Mouse (Mus musculus): ENCODE results near the gene Daam2. TPM values are rescaled to one million over a fixed set of nuclear protein-coding genes. Genes with fewer than 3 reads are reported as not detected.

The Daam2 gene
- polyA plus RNA-seq, 1 experiment from 2014 or later: 4.7 TPM

DNA sequence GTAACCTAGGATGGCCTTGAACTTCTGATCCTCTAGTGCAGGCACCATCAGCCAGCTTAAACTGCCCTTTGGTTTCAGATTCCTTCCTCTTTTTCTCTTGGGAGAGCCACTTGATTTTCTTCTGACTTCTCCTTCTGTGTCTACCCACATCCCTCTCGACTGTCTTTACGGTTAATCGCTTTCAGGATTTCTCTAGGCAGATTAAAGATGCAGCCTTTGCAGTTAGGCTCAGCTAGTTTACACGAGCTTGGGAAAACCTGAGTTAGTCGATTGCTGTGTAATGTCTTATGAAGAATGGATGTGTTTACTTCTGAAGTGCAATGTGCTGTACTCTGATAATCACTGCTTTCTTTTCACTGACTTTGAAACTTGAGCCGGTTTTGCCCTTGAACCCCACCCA lies 127.5 kb downstream of the Daam2 start:
- H3K9me3 ChIP-seq (replicated peaks; ENCODE audit: low read length): no peaks in the 10 kb centered on the region
- no peak overlapping the region for H3K27ac ChIP-seq
- DNase-seq (ENCODE audit: low spot score): no peak
- TF ChIP-seq CTCF (IDR thresholded peaks at IDR 0.05; ENCODE audit: low read depth): no peak
- no peak overlapping the region for H3K4me2 ChIP-seq (ENCODE audit: low read length)
- H3K4me1 ChIP-seq (replicated peaks; ENCODE audit: insufficient read depth, low read length): 0 out of 2 replicates have a peak, but pooled peaks cover 6% of the 10 kb centered on the region
- no peak overlapping the region for H3K9ac ChIP-seq (ENCODE audit: low read depth, low read length)
- peaks cover 21% of the 10 kb centered on the region for H3K36me3 ChIP-seq (ENCODE audit: insufficient read depth, low read length)
- ATAC-seq (replicated peaks; ENCODE audit: low FRiP score, low read depth): no peak
- H3K4me3 ChIP-seq (replicated peaks; ENCODE audit: low read depth, low read length): no peak overlapping the region
- H3K27me3 ChIP-seq (ENCODE audit: insufficient read depth, low read length): no peaks in the 10 kb centered on the region
- WGBS: 67% methylated on average over 6 of the region's 6 CpGs

DNA sequence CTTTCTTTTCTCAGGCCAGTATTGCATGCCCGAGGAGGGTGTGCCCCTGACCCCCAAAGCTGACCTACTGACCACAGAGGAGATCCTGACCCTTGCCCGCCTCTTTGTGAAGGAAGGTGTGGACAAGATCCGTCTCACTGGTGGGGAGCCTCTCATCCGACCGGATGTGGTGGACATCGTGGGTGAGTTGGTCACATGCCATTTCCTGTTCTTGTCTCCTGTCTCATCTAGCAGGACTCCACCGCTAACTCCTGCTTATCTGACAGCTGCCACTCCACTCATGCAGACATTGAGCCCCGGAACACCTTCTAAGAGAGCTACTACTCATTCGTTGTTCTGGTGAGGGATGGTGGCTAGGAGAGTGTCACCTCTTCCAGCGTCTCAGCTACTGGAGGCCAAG lies 129.1 kb downstream of the Daam2 start:
- ATAC-seq (replicated peaks; ENCODE audit: low FRiP score, low read depth): no peak
- no peak overlapping the region for H3K4me2 ChIP-seq (ENCODE audit: low read length)

DNA sequence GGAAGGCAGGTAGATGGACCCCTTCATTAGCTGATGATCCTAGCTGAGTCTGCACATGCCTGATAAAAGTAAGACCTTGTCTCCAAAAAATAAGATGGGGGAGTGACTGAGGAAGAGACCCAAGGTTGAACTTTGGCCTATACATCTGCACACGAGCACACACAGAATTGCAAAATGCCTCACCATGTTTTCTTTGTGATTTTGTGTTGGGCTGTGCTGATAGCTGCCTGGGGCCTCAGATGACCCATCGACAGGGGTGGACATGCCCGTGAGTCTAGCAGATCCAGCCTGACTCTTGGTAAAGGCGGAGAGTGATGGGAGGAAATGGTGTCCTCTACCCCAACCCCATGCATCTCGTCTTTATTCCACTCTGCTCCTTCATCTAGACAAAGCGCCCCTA lies 129.9 kb downstream of the Daam2 start:
- DNase-seq (ENCODE audit: low spot score) (no peak), ATAC-seq (replicated peaks; ENCODE audit: low FRiP score, low read depth) (no peak)
- H3K4me1 ChIP-seq (replicated peaks; ENCODE audit: insufficient read depth, low read length): peaks cover 20% of the 10 kb centered on the region
- WGBS: 68% methylated on average over 6 of the region's 6 CpGs
- no peak overlapping the region for H3K4me2 ChIP-seq (ENCODE audit: low read length)
- TF ChIP-seq CTCF (IDR thresholded peaks at IDR 0.05; ENCODE audit: low read depth): no peak
- no peak overlapping the region for H3K9ac ChIP-seq (ENCODE audit: low read depth, low read length)
- no peaks in the 10 kb centered on the region for H3K27me3 ChIP-seq (ENCODE audit: insufficient read depth, low read length)
- no peak overlapping the region for H3K27ac ChIP-seq
- no peaks in the 10 kb centered on the region for H3K9me3 ChIP-seq (replicated peaks; ENCODE audit: low read length)
- H3K36me3 ChIP-seq (ENCODE audit: insufficient read depth, low read length): peaks cover 13% of the 10 kb centered on the region
- no peak overlapping the region for H3K4me3 ChIP-seq (replicated peaks; ENCODE audit: low read depth, low read length)

More for the DNA sequence above, 129.1 kb downstream of the Daam2 start:
- Histone ChIP-seq H3K9me3 (replicated peaks; ENCODE audit: low read length) (no peaks in the 10 kb centered on the region), H3K27me3 (ENCODE audit: insufficient read depth, low read length) (no peaks in the 10 kb centered on the region), H3K36me3 (ENCODE audit: insufficient read depth, low read length) (peaks cover 17% of the 10 kb centered on the region), H3K9ac (ENCODE audit: low read depth, low read length) (no peak overlapping the region), H3K27ac (no peak overlapping the region), H3K4me1 (replicated peaks; ENCODE audit: insufficient read depth, low read length) (peaks cover 12% of the 10 kb centered on the region), H3K4me3 (replicated peaks; ENCODE audit: low read depth, low read length) (no peak overlapping the region)
- TF ChIP-seq CTCF (IDR thresholded peaks at IDR 0.05; ENCODE audit: low read depth): no peak
- WGBS: 93% methylated on average over 10 of the region's 10 CpGs
- DNase-seq (ENCODE audit: low spot score): no peak

DNA sequence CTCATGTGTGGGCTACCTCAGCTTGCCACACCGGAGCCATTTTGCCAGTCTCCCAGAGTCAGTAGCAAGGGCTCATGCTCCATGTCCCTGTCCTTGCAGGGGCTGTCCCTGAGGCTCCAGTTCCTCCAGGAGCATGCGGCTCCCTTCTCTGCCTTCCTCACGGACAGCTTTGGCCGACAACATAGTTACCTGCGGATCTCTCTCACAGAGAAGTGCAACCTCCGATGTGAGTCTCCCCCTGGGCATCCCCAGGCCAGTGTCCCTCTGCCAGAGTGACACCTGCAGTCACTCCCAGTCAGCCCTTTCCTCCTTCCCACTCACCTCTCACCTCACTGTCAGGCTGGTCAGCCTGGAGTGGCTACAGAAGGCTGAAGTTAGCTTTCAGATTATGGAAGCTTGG lies 131.1 kb downstream of the Daam2 start:
- peaks cover 12% of the 10 kb centered on the region for H3K36me3 ChIP-seq (ENCODE audit: insufficient read depth, low read length)
- no peak overlapping the region for H3K9ac ChIP-seq (ENCODE audit: low read depth, low read length)
- no peak for TF ChIP-seq CTCF (IDR thresholded peaks at IDR 0.05; ENCODE audit: low read depth)
- H3K4me2 ChIP-seq (ENCODE audit: low read length): no peak overlapping the region
- no peak overlapping the region for H3K4me3 ChIP-seq (replicated peaks; ENCODE audit: low read depth, low read length)
- ATAC-seq (replicated peaks; ENCODE audit: low FRiP score, low read depth) (no peak), DNase-seq (ENCODE audit: low spot score) (no peak)
- H3K4me1 ChIP-seq (replicated peaks; ENCODE audit: insufficient read depth, low read length): peaks cover 21% of the 10 kb centered on the region
- no peak overlapping the region for H3K27ac ChIP-seq
- H3K27me3 ChIP-seq (ENCODE audit: insufficient read depth, low read length): no peaks in the 10 kb centered on the region
- WGBS: 92% methylated on average over 6 of the region's 6 CpGs
- no peaks in the 10 kb centered on the region for H3K9me3 ChIP-seq (replicated peaks; ENCODE audit: low read length)

DNA sequence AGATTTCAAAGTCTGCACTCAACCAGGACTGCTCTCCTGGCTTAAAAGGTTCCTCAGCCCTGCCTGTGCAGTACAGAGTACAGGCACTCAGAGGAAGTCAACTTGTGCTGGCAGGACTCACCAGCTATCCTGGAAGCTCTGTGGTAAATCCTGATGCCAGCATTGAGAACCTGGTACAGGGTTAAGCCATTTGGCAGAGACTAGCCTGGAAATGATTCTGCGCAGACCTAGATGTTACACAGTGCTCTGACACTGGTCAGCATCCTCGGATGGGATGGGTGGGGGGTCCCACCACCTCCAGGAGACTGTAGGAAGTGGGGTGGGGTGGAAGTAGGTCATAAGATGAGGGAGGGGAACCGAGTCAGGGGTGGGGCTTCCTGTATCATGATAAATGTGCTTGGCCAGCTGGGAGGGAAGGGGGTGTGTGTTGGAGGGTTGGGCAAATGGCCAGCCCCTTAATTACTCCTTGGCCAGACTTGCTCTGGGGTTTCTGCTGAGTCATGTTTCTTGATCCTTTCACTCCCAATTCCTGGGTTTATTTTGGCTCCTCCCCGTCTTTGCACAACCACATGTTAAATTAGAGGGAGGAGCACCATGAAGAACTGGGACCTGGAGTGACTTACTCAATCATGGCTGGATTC lies 132.0 kb downstream of the Daam2 start:
- no peak for TF ChIP-seq CTCF (IDR thresholded peaks at IDR 0.05; ENCODE audit: low read depth)
- ATAC-seq (replicated peaks; ENCODE audit: low FRiP score, low read depth): no peak
- peak overlapping the region; percentile 25 for H3K27ac ChIP-seq

DNA sequence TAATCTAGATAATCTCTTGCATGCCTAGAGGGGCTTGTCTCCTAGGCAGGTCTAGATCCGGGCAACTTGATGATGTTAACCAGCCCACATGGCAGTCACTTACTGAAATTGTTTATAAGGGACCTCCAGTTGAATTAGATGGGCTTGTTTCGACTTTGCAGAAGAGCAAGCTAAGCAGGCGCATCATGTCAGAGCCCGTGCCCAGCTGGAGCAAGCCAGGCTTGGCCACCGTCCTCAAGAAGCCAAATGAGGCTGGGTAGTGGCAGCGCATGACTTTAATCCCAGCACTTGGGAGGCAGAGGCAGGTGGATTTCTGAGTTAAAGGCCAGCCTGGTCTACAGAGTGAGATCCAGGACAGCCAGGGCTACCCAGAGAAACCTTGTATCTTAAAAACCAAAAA lies 133.0 kb downstream of the Daam2 start:
- ATAC-seq (replicated peaks; ENCODE audit: low FRiP score, low read depth): no peak
- no peak overlapping the region for H3K4me2 ChIP-seq (ENCODE audit: low read length)
- WGBS: 89% methylated on average over 6 of the region's 6 CpGs

More for the DNA sequence above, 132.0 kb downstream of the Daam2 start:
- Histone ChIP-seq H3K4me3 (replicated peaks; ENCODE audit: low read depth, low read length) (no peak overlapping the region), H3K9ac (ENCODE audit: low read depth, low read length) (no peak overlapping the region), H3K9me3 (replicated peaks; ENCODE audit: low read length) (no peaks in the 10 kb centered on the region), H3K4me1 (replicated peaks; ENCODE audit: insufficient read depth, low read length) (peaks cover 21% of the 10 kb centered on the region), H3K27me3 (ENCODE audit: insufficient read depth, low read length) (no peaks in the 10 kb centered on the region), H3K4me2 (ENCODE audit: low read length) (no peak overlapping the region), H3K36me3 (ENCODE audit: insufficient read depth, low read length) (peaks cover 12% of the 10 kb centered on the region)
- WGBS: 34% methylated on average over 4 of the region's 4 CpGs
- DNase-seq (ENCODE audit: low spot score): peak; percentile 86

DNA sequence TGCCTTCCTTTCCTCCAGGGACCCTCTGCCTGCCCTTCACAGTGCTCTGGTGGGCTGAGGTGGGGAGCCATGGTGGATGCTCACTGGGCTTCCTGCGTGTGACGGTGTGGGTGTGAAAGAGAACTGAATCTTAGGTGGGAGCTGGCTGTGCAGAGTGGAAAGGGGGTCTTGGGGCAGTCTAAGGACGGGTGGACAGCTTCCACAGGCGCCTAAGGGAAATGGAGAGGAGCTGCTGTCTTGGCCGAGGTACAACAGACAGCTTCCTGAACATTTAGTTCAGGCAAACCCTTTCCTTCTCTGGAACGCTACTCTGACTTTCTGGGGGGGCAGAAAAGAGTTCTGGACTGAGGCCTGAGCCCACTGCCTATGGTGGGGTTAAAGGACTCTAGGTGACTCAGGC lies 134.0 kb downstream of the Daam2 start:
- 59% methylated on average over 6 of the region's 6 CpGs for WGBS
- ATAC-seq (replicated peaks; ENCODE audit: low FRiP score, low read depth) (no peak), DNase-seq (ENCODE audit: low spot score) (no peak)
- Histone ChIP-seq H3K27me3 (ENCODE audit: insufficient read depth, low read length) (no peaks in the 10 kb centered on the region), H3K9ac (ENCODE audit: low read depth, low read length) (0 out of 2 replicates have a peak overlapping the region, but pooled peaks have one; percentile 23), H3K9me3 (replicated peaks; ENCODE audit: low read length) (no peaks in the 10 kb centered on the region), H3K4me3 (replicated peaks; ENCODE audit: low read depth, low read length) (no peak overlapping the region), H3K4me1 (replicated peaks; ENCODE audit: insufficient read depth, low read length) (peaks cover 21% of the 10 kb centered on the region), H3K4me2 (ENCODE audit: low read length) (peak overlapping the region; percentile 96), H3K36me3 (ENCODE audit: insufficient read depth, low read length) (peaks cover 4% of the 10 kb centered on the region), H3K27ac (no peak overlapping the region)
- TF ChIP-seq CTCF (IDR thresholded peaks at IDR 0.05; ENCODE audit: low read depth): no peak

More for the DNA sequence above, 133.0 kb downstream of the Daam2 start:
- Histone ChIP-seq H3K27ac (no peak overlapping the region), H3K9ac (ENCODE audit: low read depth, low read length) (no peak overlapping the region), H3K4me1 (replicated peaks; ENCODE audit: insufficient read depth, low read length) (peaks cover 21% of the 10 kb centered on the region), H3K4me3 (replicated peaks; ENCODE audit: low read depth, low read length) (no peak overlapping the region), H3K9me3 (replicated peaks; ENCODE audit: low read length) (no peaks in the 10 kb centered on the region), H3K36me3 (ENCODE audit: insufficient read depth, low read length) (peaks cover 12% of the 10 kb centered on the region), H3K27me3 (ENCODE audit: insufficient read depth, low read length) (no peaks in the 10 kb centered on the region)
- DNase-seq (ENCODE audit: low spot score): no peak
- TF ChIP-seq CTCF (IDR thresholded peaks at IDR 0.05; ENCODE audit: low read depth): no peak
